Mouse (Mus musculus) intestine, postnatal 0 days (tissue): ENCODE measurements at regions not wholly inside any gene's neighbourhood (a gene's known extent, or its start where the extent isn't known, plus 50 kb on each side); places are given as distances from the start of the nearest gene placed in this dataset.

ENCODE experiments used
- ATAC-seq: fragments of 200-750 bp; cut with Nextera tagmentation; 2 replicates; pipeline ENCODE4 v1.8.0; 2017; ENCODE audit warnings: mild to moderate bottlenecking, moderate TSS enrichment, moderate library complexity
- H3K27ac ChIP-seq: fragments of 300-500 bp; sonication (generic); 2 replicates; pipeline ENCODE4 v1.5.1; 2014; ENCODE audit warnings: mild to moderate bottlenecking, low read depth, low read length, moderate library complexity
- H3K27me3 ChIP-seq: fragments of 300-500 bp; sonication (generic); replicated peaks from 2 replicates; pipeline ENCODE4 v1.6.1; 2014; ENCODE audit warnings: low read length, mixed read lengths; ENCODE audit not compliant: control insufficient read depth, insufficient read depth
- H3K36me3 ChIP-seq: fragments of 300-500 bp; sonication (generic); 2 replicates; pipeline ENCODE4 v1.6.1; 2014; ENCODE audit warnings: mild to moderate bottlenecking, moderate library complexity; ENCODE audit not compliant: control insufficient read depth, insufficient read depth
- H3K4me1 ChIP-seq: fragments of 300-500 bp; sonication (generic); replicated peaks from 2 replicates; pipeline ENCODE4 v1.6.1; 2014; ENCODE audit warnings: antibody characterized with exemption, low read length, mixed read lengths; ENCODE audit not compliant: control insufficient read depth, insufficient read depth
- H3K4me2 ChIP-seq: fragments of 300-500 bp; sonication (generic); replicated peaks from 2 replicates; pipeline ENCODE4 v1.6.1; 2014; ENCODE audit warnings: low read depth, mild to moderate bottlenecking, moderate library complexity
- H3K4me3 ChIP-seq: fragments of 300-500 bp; sonication (generic); 2 replicates; pipeline ENCODE4 v1.5.1; 2014; ENCODE audit warnings: low read depth, low read length
- H3K9ac ChIP-seq: fragments of 300-500 bp; sonication (generic); 2 replicates; pipeline ENCODE4 v1.6.1; 2014; ENCODE audit warnings: mild to moderate bottlenecking, low read depth, low read length
- H3K9me3 ChIP-seq: fragments of 300-500 bp; sonication (generic); 2 replicates; pipeline ENCODE4 v1.6.1; 2016; ENCODE audit warnings: mixed run types; ENCODE audit not compliant: control insufficient read depth
- CTCF ChIP-seq: sonication (generic); IDR thresholded peaks from 2 replicates; pipeline ENCODE4 v1.5.1; 2016; ENCODE audit warnings: low read depth, mild to moderate bottlenecking, control low read depth, antibody characterized with exemption, moderate library complexity
- WGBS: fragments of 180-500 bp; shearing (Covaris S2); extraction: QIAGEN DNeasy Blood & Tissue Kit; methylation state at CpG from one replicate; pipeline ENCODE4 v1.1.7; 2014; 5-methylcytosine and 5-hydroxymethylcytosine counted together

- Histone ChIP-seq H3K9ac (no peak overlapping the region), H3K4me1 (no peaks in the 10 kb centered on the region)
Measured at GRCm38 (mm10) chr1:32858040-32858439, 310.9 kb upstream of the Gm5415 start.

More at GRCm38 (mm10) chr1:32858040-32858439, 310.9 kb upstream of the Gm5415 start:
- Histone ChIP-seq H3K36me3 (no peaks in the 10 kb centered on the region), H3K27ac (no peak overlapping the region), H3K9me3 (no peaks in the 10 kb centered on the region), H3K4me3 (no peak overlapping the region), H3K27me3 (no peaks in the 10 kb centered on the region), H3K4me2 (no peak overlapping the region)
- no peak for TF ChIP-seq CTCF
- no peak for ATAC-seq
- 75% methylated on average over 1 of the region's 1 CpGs for WGBS
